Mouse (Mus musculus) MEL (cell line): ENCODE measurements around the gene Myo3b. TPM values are rescaled to one million over a fixed set of nuclear protein-coding genes. Genes with fewer than 3 reads are reported as not detected.

Experiments
- DNase-seq: peaks from one replicate; pipeline ENCODE4 v3.0.0; 2011; ENCODE audit warnings: low read depth, low spot score
- H3K27ac ChIP-seq: 2 replicates; pipeline ENCODE4 v1.5.1; 2012; ENCODE audit warnings: low read depth, mild to moderate bottlenecking, control low read depth, low read length, moderate library complexity; ENCODE audit not compliant: control insufficient read depth
- H3K27me3 ChIP-seq, 2 experiments: fragments of 150-350 bp in 1 of 2; sonication (generic) in 1 of 2; 2 replicates each; pipeline ENCODE4 v1.6.1; 2012; ENCODE audit warnings: low read length in 2 of 2, mild to moderate bottlenecking in 2 of 2, improper control_type of control experiment in 1 of 2, moderate library complexity in 1 of 2; ENCODE audit not compliant: insufficient read depth in 2 of 2, control insufficient read depth in 1 of 2
- H3K36me3 ChIP-seq, 2 experiments: 2 replicates each; pipeline ENCODE4 v1.6.1; 2012 to 2014; ENCODE audit warnings: low read length in 2 of 2, improper control_type of control experiment in 1 of 2, inconsistent platforms in 1 of 2, mild to moderate bottlenecking in 1 of 2; ENCODE audit not compliant: insufficient read depth in 2 of 2, control insufficient read depth in 1 of 2
- H3K4me1 ChIP-seq, 2 experiments: fragments of 150-350 bp in 1 of 2; sonication (generic) in 1 of 2; 2 replicates each; pipeline ENCODE4 v1.6.1; 2012; ENCODE audit warnings: low read length in 2 of 2, improper control_type of control experiment in 1 of 2, mild to moderate bottlenecking in 1 of 2; ENCODE audit not compliant: insufficient read depth in 2 of 2, control insufficient read depth in 1 of 2
- H3K4me3 ChIP-seq, 2 experiments: fragments of 150-350 bp in 1 of 2; sonication (generic) in 1 of 2; 2 replicates each; pipeline ENCODE4 v1.5.1; 2012; ENCODE audit warnings: low read depth in 2 of 2, low read length in 2 of 2, mild to moderate bottlenecking in 2 of 2, moderate library complexity in 2 of 2, control low read depth in 1 of 2, improper control_type of control experiment in 1 of 2; ENCODE audit not compliant: control insufficient read depth in 1 of 2, insufficient read depth in 1 of 2
- H3K79me2 ChIP-seq: 2 replicates; pipeline ENCODE4 v1.6.1; 2012; ENCODE audit warnings: mild to moderate bottlenecking, low read length, moderate library complexity; ENCODE audit not compliant: control insufficient read depth, poor library complexity, insufficient read depth
- H3K9ac ChIP-seq: 2 replicates; pipeline ENCODE4 v1.6.1; 2012; ENCODE audit warnings: low read depth, mild to moderate bottlenecking, control low read depth, low read length, moderate library complexity; ENCODE audit not compliant: control insufficient read depth, poor library complexity, severe bottlenecking
- H3K9me3 ChIP-seq: fragments of 150-350 bp; sonication (generic); replicated peaks from 2 replicates; pipeline ENCODE4 v1.6.1; 2012; ENCODE audit warnings: mild to moderate bottlenecking, low read length, improper control_type of control experiment, moderate library complexity; ENCODE audit not compliant: insufficient read depth
- BHLHE40 ChIP-seq: IDR thresholded peaks from 2 replicates; pipeline ENCODE4 v1.6.1; 2012; ENCODE audit warnings: low read depth, mild to moderate bottlenecking, inconsistent platforms, low read length, improper control_type of control experiment, borderline replicate concordance
- CHD2 ChIP-seq: IDR thresholded peaks from 2 replicates; pipeline ENCODE4 v1.6.1; 2011; ENCODE audit warnings: low read length, improper control_type of control experiment
- CTCF ChIP-seq, 3 experiments: IDR thresholded peaks in 2 of 3; conservative IDR thresholded peaks in 1 of 3; 2 replicates each; pipeline ENCODE4 v1.5.1; 2011 to 2012; ENCODE audit warnings: low read length in 3 of 3, low read depth in 2 of 3, mild to moderate bottlenecking in 2 of 3, improper control_type of control experiment in 1 of 3, inconsistent platforms in 1 of 3, mixed read lengths in 1 of 3, moderate library complexity in 1 of 3; ENCODE audit not compliant: control insufficient read depth in 1 of 3, insufficient read depth in 1 of 3, poor library complexity in 1 of 3, severe bottlenecking in 1 of 3
- E2F4 ChIP-seq: IDR thresholded peaks from 2 replicates; pipeline ENCODE4 v1.6.1; 2011; ENCODE audit warnings: low read depth, low read length, improper control_type of control experiment, borderline replicate concordance
- EP300 ChIP-seq, 2 experiments: IDR thresholded peaks; 2 replicates each; pipeline ENCODE4 v1.6.1; 2011; ENCODE audit warnings: improper control_type of control experiment in 2 of 2, low read length in 2 of 2, low read depth in 1 of 2, mild to moderate bottlenecking in 1 of 2
- ETS1 ChIP-seq: IDR thresholded peaks from 2 replicates; pipeline ENCODE4 v1.6.1; 2012; ENCODE audit warnings: low read depth, mild to moderate bottlenecking, inconsistent platforms, low read length, improper control_type of control experiment, moderate library complexity
- GABPA ChIP-seq: IDR thresholded peaks from 2 replicates; pipeline ENCODE4 v1.6.1; 2012; ENCODE audit warnings: low read depth, mild to moderate bottlenecking, inconsistent platforms, low read length, improper control_type of control experiment, moderate library complexity
- KAT2A ChIP-seq: conservative IDR thresholded peaks from 2 replicates; pipeline ENCODE4 v1.6.1; 2012; ENCODE audit warnings: low read depth, low read length, improper control_type of control experiment, inconsistent platforms
- MAFK ChIP-seq: IDR thresholded peaks from 2 replicates; pipeline ENCODE4 v1.6.1; 2011; ENCODE audit warnings: low read depth, mild to moderate bottlenecking, low read length, improper control_type of control experiment, borderline replicate concordance
- MAX ChIP-seq: IDR thresholded peaks from 2 replicates; pipeline ENCODE4 v1.6.1; 2011; ENCODE audit warnings: low read length, improper control_type of control experiment
- MAZ ChIP-seq: IDR thresholded peaks from 2 replicates; pipeline ENCODE4 v1.6.1; 2012; ENCODE audit warnings: low read depth, mild to moderate bottlenecking, inconsistent platforms, low read length, improper control_type of control experiment
- MEF2A ChIP-seq: IDR thresholded peaks from 2 replicates; pipeline ENCODE4 v1.6.1; 2014; ENCODE audit warnings: low read depth, mild to moderate bottlenecking, inconsistent platforms, low read length, improper control_type of control experiment; ENCODE audit not compliant: poor library complexity, insufficient replicate concordance, severe bottlenecking; ENCODE audit errors: extremely low read depth
- MXI1 ChIP-seq: IDR thresholded peaks from 2 replicates; pipeline ENCODE4 v1.6.1; 2011; ENCODE audit warnings: mild to moderate bottlenecking, low read depth, low read length, improper control_type of control experiment
- MYB ChIP-seq: IDR thresholded peaks from 2 replicates; pipeline ENCODE4 v1.6.1; 2011; ENCODE audit warnings: mild to moderate bottlenecking, low read depth, low read length, improper control_type of control experiment
- NELFE ChIP-seq: IDR thresholded peaks from 2 replicates; pipeline ENCODE4 v1.6.1; 2011; ENCODE audit warnings: low read depth, low read length, improper control_type of control experiment
- NRF1 ChIP-seq: IDR thresholded peaks from 2 replicates; pipeline ENCODE4 v1.6.1; 2014; ENCODE audit warnings: low read depth, mild to moderate bottlenecking, inconsistent platforms, low read length, improper control_type of control experiment, moderate library complexity; ENCODE audit not compliant: poor library complexity, insufficient read depth, severe bottlenecking
- POLR2A ChIP-seq, 2 experiments: IDR thresholded peaks; 2 replicates each; pipeline ENCODE4 v1.6.1; 2011 to 2012; ENCODE audit warnings: low read length in 2 of 2, mild to moderate bottlenecking in 2 of 2, control low read depth in 1 of 2, improper control_type of control experiment in 1 of 2, low read depth in 1 of 2, moderate library complexity in 1 of 2; ENCODE audit not compliant: control insufficient read depth in 1 of 2, insufficient read depth in 1 of 2, poor library complexity in 1 of 2
- POLR2AphosphoS5 ChIP-seq: IDR thresholded peaks from 2 replicates; pipeline ENCODE4 v1.6.1; 2012; ENCODE audit warnings: low read depth, borderline replicate concordance, mild to moderate bottlenecking, inconsistent platforms, low read length, moderate library complexity, mixed read lengths
- RCOR1 ChIP-seq: IDR thresholded peaks from 2 replicates; pipeline ENCODE4 v1.6.1; 2012; ENCODE audit warnings: low read depth, mild to moderate bottlenecking, inconsistent platforms, low read length, improper control_type of control experiment
- TAL1 ChIP-seq: IDR thresholded peaks from 2 replicates; pipeline ENCODE4 v1.6.1; 2012; ENCODE audit warnings: mild to moderate bottlenecking, inconsistent platforms, low read length, moderate library complexity, mixed read lengths
- TBP ChIP-seq: IDR thresholded peaks from 2 replicates; pipeline ENCODE4 v1.8.0; 2011; ENCODE audit warnings: low read depth, low read length, improper control_type of control experiment
- ZMIZ1 ChIP-seq: IDR thresholded peaks from 2 replicates; pipeline ENCODE4 v1.6.1; 2012; ENCODE audit warnings: low read depth, mild to moderate bottlenecking, inconsistent platforms, low read length, improper control_type of control experiment, moderate library complexity
- polyA plus RNA-seq, 2 experiments: library from polyadenylated mRNA; stranded (reverse) in 1 of 2; unstranded in 1 of 2; fragments of >175 nt in 1 of 2; fragments of >200 nt in 1 of 2; gene quantifications; 2 replicates each; pipeline versions ENCODE4 v1.2.1 to v1.2.4; 2012; ENCODE audit warnings: low replicate concordance in 2 of 2, low read depth in 1 of 2; ENCODE audit not compliant: insufficient read length in 2 of 2, insufficient read depth in 1 of 2, missing spikeins in 1 of 2
- total RNA-seq: library from RNA; depleted of rRNA; stranded (reverse); fragments of 300-350 nt; gene quantifications from 2 replicates; pipeline ENCODE4 v1.2.3, GENCODE M21; 2012

Myo3b gene
- total and polyA plus RNA-seq, 3 experiments: not detected

DNA sequence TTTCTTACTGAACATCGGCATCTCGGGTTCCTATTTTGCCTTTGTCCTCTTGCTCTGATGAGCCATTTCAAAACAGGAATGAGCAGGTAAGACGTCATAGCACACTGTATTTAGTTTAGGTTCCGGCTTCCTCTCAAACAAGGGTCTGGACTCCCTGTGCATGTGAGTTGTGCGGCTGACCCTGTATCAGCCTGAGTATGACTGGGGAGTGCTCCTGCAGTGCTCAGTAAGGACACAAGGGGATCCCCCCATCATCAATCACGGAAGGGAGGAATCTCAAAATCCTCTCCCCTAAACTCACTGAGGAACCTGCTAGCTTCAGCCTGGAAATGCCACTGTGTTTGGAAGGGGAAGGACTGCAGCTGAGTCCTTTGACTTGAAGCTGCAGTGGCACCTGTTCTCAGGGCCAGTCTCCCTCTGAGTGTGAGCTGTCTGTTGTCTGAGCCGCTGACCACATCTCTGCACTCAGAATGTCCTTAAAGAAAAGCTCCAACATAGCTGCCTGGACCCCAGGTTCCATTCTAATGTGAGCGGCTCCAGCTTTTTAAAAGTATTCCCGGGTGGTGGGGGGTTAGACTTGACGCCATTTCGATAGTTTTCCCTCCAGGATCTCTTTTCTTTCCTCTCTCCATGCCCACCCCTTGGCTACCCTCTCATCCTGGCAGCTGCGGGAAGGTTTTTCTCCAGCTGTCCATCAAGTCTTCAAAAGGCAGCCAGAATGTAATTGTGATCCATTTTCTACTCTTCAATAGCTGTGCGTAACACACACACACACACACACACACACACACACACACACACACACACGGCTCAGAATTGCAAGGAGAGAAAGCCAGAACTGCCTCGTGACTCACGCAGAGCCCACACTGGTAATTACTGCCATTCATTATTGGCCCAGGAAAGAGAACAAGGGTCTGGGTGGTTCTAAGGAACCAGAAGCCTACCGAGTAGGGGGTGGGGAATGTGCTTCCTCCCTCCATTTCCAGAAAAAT is 129.3 kb downstream of the Myo3b start:
- TF ChIP-seq MXI1 (no peak), POLR2AphosphoS5 (no peak), GABPA (no peak), ETS1 (no peak), MAX (no peak), MEF2A (no peak), NELFE (no peak), RCOR1 (no peak), MAFK (no peak), CHD2 (no peak), E2F4 (no peak), KAT2A (no peak), MAZ (no peak), BHLHE40 (no peak), POLR2A (IDR thresholded peaks at IDR 0.05; ENCODE audit: control insufficient read depth in 1 of 2, insufficient read depth in 1 of 2, low read depth in 1 of 2, low read length in 2 of 2, poor library complexity in 1 of 2) (no peak), ZMIZ1 (no peak)
- Histone ChIP-seq H3K27ac (no peak overlapping the region), H3K27me3 (no peaks in the 10 kb centered on the region), H3K79me2 (no peaks in the 10 kb centered on the region), H3K36me3 (no peaks in the 10 kb centered on the region), H3K4me3 (no peak overlapping the region), H3K9ac (no peak overlapping the region), H3K4me1 (no peaks in the 10 kb centered on the region), H3K9me3 (no peaks in the 10 kb centered on the region)
- DNase-seq: no peak

DNA sequence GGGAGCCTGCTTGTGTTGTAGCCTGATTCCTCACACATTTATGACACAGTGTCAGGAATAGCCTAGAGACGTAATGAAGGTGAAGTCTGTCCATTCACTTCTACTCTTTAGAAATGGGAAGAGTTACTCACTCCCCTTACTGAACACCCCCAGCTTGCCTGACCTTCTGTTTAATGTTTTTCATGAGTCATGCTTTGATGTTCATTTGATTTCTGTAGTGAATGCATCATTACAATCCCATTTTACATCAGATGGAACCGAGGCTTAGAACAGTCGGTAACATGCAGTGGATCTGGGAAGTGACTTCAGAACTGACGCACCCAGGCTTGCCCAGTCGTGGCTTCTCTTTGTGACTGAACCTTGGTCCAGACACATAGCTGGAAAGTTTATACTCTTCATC is 131.5 kb downstream of the Myo3b start:
- H3K79me2 ChIP-seq: no peaks in the 10 kb centered on the region
- H3K4me1 ChIP-seq: no peaks in the 10 kb centered on the region
- no peaks in the 10 kb centered on the region for H3K27me3 ChIP-seq
- no peaks in the 10 kb centered on the region for H3K36me3 ChIP-seq
- DNase-seq: no peak
- H3K9me3 ChIP-seq: no peaks in the 10 kb centered on the region
- TF ChIP-seq KAT2A (no peak), CTCF (IDR thresholded peaks at IDR 0.05 in 2 of 3, conservative IDR thresholded peaks at IDR 0.05 in 1 of 3; ENCODE audit: control insufficient read depth in 1 of 3, insufficient read depth in 1 of 3, low read depth in 2 of 3, low read length in 3 of 3, poor library complexity in 1 of 3, severe bottlenecking in 1 of 3) (no peak), NRF1 (no peak), TBP (no peak), E2F4 (no peak), TAL1 (no peak), POLR2A (IDR thresholded peaks at IDR 0.05; ENCODE audit: control insufficient read depth in 1 of 2, insufficient read depth in 1 of 2, low read depth in 1 of 2, low read length in 2 of 2, poor library complexity in 1 of 2) (no peak), CHD2 (no peak), MXI1 (no peak), MYB (no peak), EP300 (IDR thresholded peaks at IDR 0.05; ENCODE audit: low read depth in 1 of 2, low read length in 2 of 2) (no peak)
- no peak overlapping the region for H3K27ac ChIP-seq
- H3K4me3 ChIP-seq: no peak overlapping the region
- H3K9ac ChIP-seq: no peak overlapping the region
